Mouse (Mus musculus) T-cell, adult 2 months (primary cell): ENCODE results near the gene Kcnk13.

Source experiments
- DNase-seq: peaks from one replicate; pipeline ENCODE4 v3.0.0; 2022; ENCODE audit warnings: low spot score

Kcnk13 gene

GRCm38 (mm10) chr12:99964301-99965202, at the start of gene Kcnk13:
TSS of gene Kcnk13 (plus strand) at chr12:99964499.
- peak; percentile 41 for DNase-seq

GRCm38 (mm10) chr12:99917800-99918427, 46.4 kb upstream of the Kcnk13 start:
- no peak for DNase-seq

GRCm38 (mm10) chr12:99919636-99920035, 44.7 kb upstream of the Kcnk13 start:
- no peak for DNase-seq

- DNase-seq = no peak
Observed at GRCm38 (mm10) chr12:99921045-99921444, 43.3 kb upstream of the Kcnk13 start.

- DNase-seq = no peak
Observed at GRCm38 (mm10) chr12:99923131-99923606, 41.1 kb upstream of the Kcnk13 start.

GRCm38 (mm10) chr12:99923703-99924102, 40.6 kb upstream of the Kcnk13 start:
- no peak for DNase-seq

GRCm38 (mm10) chr12:99928311-99928710, 36.0 kb upstream of the Kcnk13 start:
- DNase-seq = no peak

GRCm38 (mm10) chr12:99929160-99929559, 35.1 kb upstream of the Kcnk13 start:
- no peak for DNase-seq

- no peak for DNase-seq
Observed at GRCm38 (mm10) chr12:99932245-99932644, 32.1 kb upstream of the Kcnk13 start.

- no peak for DNase-seq
Observed at GRCm38 (mm10) chr12:99933630-99934029, 30.7 kb upstream of the Kcnk13 start.

- no peak for DNase-seq
Observed at GRCm38 (mm10) chr12:99935403-99935802, 28.9 kb upstream of the Kcnk13 start.

- DNase-seq = no peak
Observed at GRCm38 (mm10) chr12:99938476-99938875, 25.8 kb upstream of the Kcnk13 start.

- no peak for DNase-seq
Observed at GRCm38 (mm10) chr12:99939179-99939578, 25.1 kb upstream of the Kcnk13 start.

GRCm38 (mm10) chr12:99940704-99941103, 23.6 kb upstream of the Kcnk13 start:
- no peak for DNase-seq

- no peak for DNase-seq
Observed at GRCm38 (mm10) chr12:99942441-99942840, 21.9 kb upstream of the Kcnk13 start.

GRCm38 (mm10) chr12:99952928-99953327, 11.4 kb upstream of the Kcnk13 start:
- DNase-seq = no peak

- DNase-seq = no peak
Observed at GRCm38 (mm10) chr12:99956411-99956810, 7.9 kb upstream of the Kcnk13 start.

GRCm38 (mm10) chr12:99958068-99959060, 5.9 kb upstream of the Kcnk13 start:
- DNase-seq = no peak

- DNase-seq = no peak
Observed at GRCm38 (mm10) chr12:99959291-99959690, 5.0 kb upstream of the Kcnk13 start.

- no peak for DNase-seq
Observed at GRCm38 (mm10) chr12:99959930-99960329, 4.4 kb upstream of the Kcnk13 start.

GRCm38 (mm10) chr12:99960675-99961074, 3.6 kb upstream of the Kcnk13 start:
- DNase-seq = no peak
